Mouse (Mus musculus): ENCODE results near the gene Rpl35. TPM values are rescaled to one million over a fixed set of nuclear protein-coding genes. Genes with fewer than 3 reads are reported as not detected.
"Not testable (repeated sequence)": the region's sequence is repeated elsewhere in the genome, so short reads cannot be mapped to it uniquely, and the experiment has no call there.

Rpl35 gene
- total RNA-seq (2021) = 100 to 1,000 TPM; 283 to 295 TPM
- long read RNA-seq, transcript Rpl35-201 (4 exons, 946 nt) = major isoform, 237 of 241 reads
- long read RNA-seq, partial matches to known transcripts = 0 of 241 reads
- long read RNA-seq, other reads (novel, unspliced or antisense) = 2 of 241 reads

- no peak for DNase-seq (ENCODE audit: low spot score in 2 of 2)
Observed at GRCm38 (mm10) chr2:39005574-39006079, at the start of gene Rpl35. Gene Rpl35, minus strand, starts transcription at chr2:39005624.

- no peak for DNase-seq (ENCODE audit: low spot score in 2 of 2)
Observed at GRCm38 (mm10) chr2:39048515-39048914, 43.1 kb upstream of the Rpl35 start.

GRCm38 (mm10) chr2:39040215-39040614 is 34.8 kb upstream of the Rpl35 start:
- DNase-seq (ENCODE audit: low spot score in 2 of 2) = no peak

GRCm38 (mm10) chr2:39031611-39032010 is 26.2 kb upstream of the Rpl35 start:
- peak; percentile 9 to 64 for DNase-seq (ENCODE audit: low spot score in 2 of 2)

- no peak for DNase-seq (ENCODE audit: low spot score in 2 of 2)
Observed at GRCm38 (mm10) chr2:39020004-39020403, 14.6 kb upstream of the Rpl35 start.

- no peak for DNase-seq (ENCODE audit: low spot score in 2 of 2)
Observed at GRCm38 (mm10) chr2:39016581-39016980, 11.2 kb upstream of the Rpl35 start.

- DNase-seq (ENCODE audit: low spot score in 2 of 2) = no peak
Observed at GRCm38 (mm10) chr2:39012768-39013279, 7.4 kb upstream of the Rpl35 start.

GRCm38 (mm10) chr2:39011971-39012370 is 6.5 kb upstream of the Rpl35 start:
- no peak for DNase-seq (ENCODE audit: low spot score in 2 of 2)

GRCm38 (mm10) chr2:39011264-39011663 is 5.8 kb upstream of the Rpl35 start:
- no peak for DNase-seq (ENCODE audit: low spot score in 2 of 2)

- not testable (repeated sequence) for DNase-seq (ENCODE audit: low spot score in 2 of 2)
Observed at GRCm38 (mm10) chr2:39010144-39010543, 4.7 kb upstream of the Rpl35 start.

- DNase-seq (ENCODE audit: low spot score in 2 of 2) = no peak
Observed at GRCm38 (mm10) chr2:39008954-39009365, 3.5 kb upstream of the Rpl35 start.

- no peak for DNase-seq (ENCODE audit: low spot score in 2 of 2)
Observed at GRCm38 (mm10) chr2:39008350-39008851, 3.0 kb upstream of the Rpl35 start.

- DNase-seq (ENCODE audit: low spot score in 2 of 2) = peak; percentile 92 to 95
Observed at GRCm38 (mm10) chr2:39007865-39008264, 2.4 kb upstream of the Rpl35 start.

GRCm38 (mm10) chr2:39006149-39006730 is 816 bp upstream of the Rpl35 start:
- DNase-seq (ENCODE audit: low spot score in 2 of 2) = no peak

GRCm38 (mm10) chr2:39004880-39005435 is 466 bp downstream of the Rpl35 start, which contains the start of gene Arpc5l:
Gene Arpc5l, plus strand, starts transcription at chr2:39005348.
- peak; percentile 90 to 94 for DNase-seq (ENCODE audit: low spot score in 2 of 2)

- no peak for DNase-seq (ENCODE audit: low spot score in 2 of 2)
Observed at GRCm38 (mm10) chr2:39004372-39004771, 1.1 kb downstream of the Rpl35 start.

- no peak for DNase-seq (ENCODE audit: low spot score in 2 of 2)
Observed at GRCm38 (mm10) chr2:39003512-39003911, 1.9 kb downstream of the Rpl35 start.

GRCm38 (mm10) chr2:39003106-39003505 is 2.3 kb downstream of the Rpl35 start:
- no peak for DNase-seq (ENCODE audit: low spot score in 2 of 2)

- no peak for DNase-seq (ENCODE audit: low spot score in 2 of 2)
Observed at GRCm38 (mm10) chr2:39001866-39002265, 3.6 kb downstream of the Rpl35 start.

GRCm38 (mm10) chr2:39000587-39000919 is 4.9 kb downstream of the Rpl35 start:
- DNase-seq (ENCODE audit: low spot score in 2 of 2) = no peak

GRCm38 (mm10) chr2:38999910-39000586 is 5.4 kb downstream of the Rpl35 start:
- DNase-seq (ENCODE audit: low spot score in 2 of 2) = no peak

- no peak for DNase-seq (ENCODE audit: low spot score in 2 of 2)
Observed at GRCm38 (mm10) chr2:38999381-38999780, 6.0 kb downstream of the Rpl35 start.

Data from layer of hippocampus, adult 18-20 months (tissue).